Mouse (Mus musculus) myocyte (in vitro differentiated cells): ENCODE data around the gene Gm4553. TPM values are rescaled to one million over a fixed set of nuclear protein-coding genes. Genes with fewer than 3 reads are reported as not detected.
"Not testable (repeated sequence)": the region's sequence is repeated elsewhere in the genome, so short reads cannot be mapped to it uniquely, and the experiment has no call there.

Experiments
- H3K27me3 ChIP-seq: one replicate; pipeline ENCODE4 v1.6.1; 2011; ENCODE audit not compliant: control insufficient read depth, insufficient read depth, insufficient read length
- H3K36me3 ChIP-seq: one replicate; pipeline ENCODE4 v1.6.1; 2011; ENCODE audit not compliant: control insufficient read depth, insufficient read depth
- H3K4me2 ChIP-seq: one replicate; pipeline ENCODE4 v1.6.1; 2011; ENCODE audit warnings: low read depth, control low read depth
- H3K4me3 ChIP-seq: one replicate; pipeline ENCODE4 v1.5.1; 2011; ENCODE audit warnings: mild to moderate bottlenecking, control low read depth, moderate library complexity
- H3K79me2 ChIP-seq: one replicate; pipeline ENCODE4 v1.6.1; 2011; ENCODE audit not compliant: control insufficient read depth, insufficient read depth
- H3ac ChIP-seq: one replicate; pipeline ENCODE4 v1.6.1; 2011; ENCODE audit not compliant: control insufficient read depth, insufficient read length
- CEBPB ChIP-seq: IDR thresholded peaks from 2 replicates; pipeline ENCODE4 v1.6.1; 2011; ENCODE audit warnings: mild to moderate bottlenecking, moderate library complexity; ENCODE audit not compliant: poor library complexity, insufficient read depth, severe bottlenecking
- E2F4 ChIP-seq: IDR thresholded peaks from one replicate; pipeline ENCODE4 v1.6.1; 2011; ENCODE audit warnings: mild to moderate bottlenecking, control low read depth, moderate library complexity; ENCODE audit not compliant: insufficient read depth
- MAX ChIP-seq: IDR thresholded peaks from one replicate; pipeline ENCODE4 v1.6.1; 2011; ENCODE audit warnings: low read depth, mild to moderate bottlenecking, control low read depth
- MYOD1 ChIP-seq, 3 experiments: IDR thresholded peaks; one replicate each; pipeline ENCODE4 v1.6.1; 2011; ENCODE audit warnings: control low read depth in 2 of 3, low read depth in 2 of 3, mild to moderate bottlenecking in 2 of 3, moderate library complexity in 1 of 3; ENCODE audit not compliant: insufficient read length in 2 of 3, control insufficient read depth in 1 of 3
- MYOG ChIP-seq, 3 experiments: IDR thresholded peaks; one replicate each; pipeline ENCODE4 v1.6.1; 2011; ENCODE audit warnings: control low read depth in 2 of 3, low read depth in 2 of 3, mild to moderate bottlenecking in 2 of 3; ENCODE audit not compliant: insufficient read length in 2 of 3, control insufficient read depth in 1 of 3, insufficient read depth in 1 of 3
- POLR2A ChIP-seq: IDR thresholded peaks from one replicate; pipeline ENCODE4 v1.6.1; 2011; ENCODE audit warnings: low read depth, mild to moderate bottlenecking, control low read depth, moderate library complexity; ENCODE audit not compliant: insufficient read length
- POLR2AphosphoS2 ChIP-seq: IDR thresholded peaks from one replicate; pipeline ENCODE4 v1.6.1; 2011; ENCODE audit warnings: low read depth, control low read depth; ENCODE audit not compliant: insufficient read length
- REST ChIP-seq: IDR thresholded peaks from one replicate; pipeline ENCODE4 v1.6.1; 2011; ENCODE audit warnings: mild to moderate bottlenecking, control low read depth, moderate library complexity; ENCODE audit not compliant: insufficient read depth, insufficient read length
- SRF ChIP-seq: IDR thresholded peaks from one replicate; pipeline ENCODE4 v1.6.1; 2011; ENCODE audit warnings: low read depth; ENCODE audit not compliant: control insufficient read depth, insufficient read length
- TCF12 ChIP-seq: IDR thresholded peaks from one replicate; pipeline ENCODE4 v1.6.1; 2011; ENCODE audit warnings: mild to moderate bottlenecking, control low read depth; ENCODE audit not compliant: poor library complexity, insufficient read depth, severe bottlenecking
- TCF3 ChIP-seq: IDR thresholded peaks from one replicate; pipeline ENCODE4 v1.6.1; 2011; ENCODE audit warnings: low read depth, control low read depth; ENCODE audit not compliant: insufficient read length
- USF1 ChIP-seq: IDR thresholded peaks from one replicate; pipeline ENCODE4 v1.6.1; 2011; ENCODE audit warnings: low read depth, mild to moderate bottlenecking, control low read depth, moderate library complexity
- polyA plus RNA-seq: library from polyadenylated mRNA; unstranded; fragments of >200 nt; fragmentation: generic; extraction: Trizol; gene quantifications from one replicate; pipeline ENCODE4 v1.2.1, GENCODE M21; 2012; ENCODE audit warnings: missing spikeins

Gm4553 gene
- polyA plus RNA-seq, 1 experiment, result not detected

DNA sequence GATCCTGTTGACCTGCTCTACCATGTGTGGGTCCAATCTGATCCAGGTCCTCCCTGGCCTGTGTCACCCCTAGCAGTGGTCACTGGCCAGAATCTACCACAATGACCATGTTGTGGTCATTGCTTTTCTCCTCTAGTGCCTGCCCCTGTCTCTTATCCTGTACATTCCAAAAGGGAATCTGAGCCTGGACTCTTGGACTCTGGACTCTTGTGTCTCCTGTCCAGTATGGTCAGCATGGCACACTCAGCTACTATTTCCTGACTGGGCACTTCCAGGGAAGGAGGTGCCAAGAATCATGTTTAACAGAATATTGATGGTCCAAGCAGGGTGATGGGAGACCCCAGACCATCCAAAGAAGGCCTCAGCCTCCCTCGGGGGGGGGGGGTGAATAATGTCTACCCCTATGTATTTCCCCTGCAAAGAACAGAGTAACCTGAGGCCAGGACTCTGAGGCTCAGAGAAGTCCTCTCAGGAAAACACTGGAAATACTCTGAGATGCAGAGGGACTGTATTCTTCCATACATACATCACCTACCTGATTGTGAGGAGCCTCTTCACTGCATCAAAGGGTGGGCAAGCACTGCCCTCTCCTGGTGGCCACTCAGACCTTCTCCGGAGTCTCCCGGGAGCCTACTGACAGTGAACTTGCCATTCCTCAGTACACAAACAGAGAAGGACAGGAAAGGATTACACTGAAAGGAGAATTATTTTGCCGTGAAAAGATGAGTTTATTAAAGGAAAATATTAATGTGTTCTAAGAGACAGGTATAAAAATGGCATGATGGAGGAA, 31.1 kb downstream of the Gm4553 start:
- H3K4me2 ChIP-seq, result no peak overlapping the region
- H3K79me2 ChIP-seq, result no peaks in the 10 kb centered on the region
- peaks cover 14% of the 10 kb centered on the region for H3K27me3 ChIP-seq
- no peak for TF ChIP-seq POLR2AphosphoS2
- TF ChIP-seq TCF3, result no peak
- TF ChIP-seq E2F4, result no peak
- TF ChIP-seq POLR2A, result no peak
- TF ChIP-seq USF1, result no peak
- no peak for TF ChIP-seq MAX
- TF ChIP-seq TCF12, result no peak
- no peak for TF ChIP-seq MYOG (IDR thresholded peaks at IDR 0.05; ENCODE audit: control insufficient read depth in 1 of 3, insufficient read depth in 1 of 3, insufficient read length in 2 of 3, low read depth in 2 of 3)
- no peak for TF ChIP-seq MYOD1 (IDR thresholded peaks at IDR 0.05; ENCODE audit: control insufficient read depth in 1 of 3, insufficient read length in 2 of 3, low read depth in 2 of 3)
- TF ChIP-seq SRF, result no peak
- TF ChIP-seq CEBPB, result no peak
- TF ChIP-seq REST, result no peak
- no peak overlapping the region for H3K4me3 ChIP-seq
- no peak overlapping the region for H3ac ChIP-seq
- H3K36me3 ChIP-seq, result no peaks in the 10 kb centered on the region

DNA sequence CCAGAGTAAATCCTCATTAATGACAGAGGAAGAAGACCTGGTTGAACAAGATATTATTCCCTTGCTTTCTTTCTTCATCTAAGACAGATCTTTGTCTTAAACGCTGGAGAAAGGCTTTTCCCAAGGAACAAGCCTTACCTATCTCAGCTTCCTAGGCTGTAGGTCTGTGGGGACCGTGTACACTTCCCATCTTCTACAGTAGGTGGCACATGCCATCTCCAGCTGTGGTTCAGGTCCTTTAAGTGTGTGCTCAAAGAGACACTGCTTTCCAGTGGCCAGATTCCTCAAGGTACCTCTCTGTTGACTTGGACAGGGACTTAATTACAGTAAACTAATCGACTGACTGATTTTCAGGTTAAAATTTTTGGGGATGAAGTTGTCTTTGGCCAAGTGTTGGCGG, 36.7 kb downstream of the Gm4553 start:
- Histone ChIP-seq H3K4me3 (no peak overlapping the region), H3ac (no peak overlapping the region), H3K27me3 (peaks cover 40% of the 10 kb centered on the region), H3K36me3 (no peaks in the 10 kb centered on the region), H3K4me2 (no peak overlapping the region), H3K79me2 (no peaks in the 10 kb centered on the region)
- no peak for TF ChIP-seq MYOD1 (IDR thresholded peaks at IDR 0.05; ENCODE audit: control insufficient read depth in 1 of 3, insufficient read length in 2 of 3, low read depth in 2 of 3)

DNA sequence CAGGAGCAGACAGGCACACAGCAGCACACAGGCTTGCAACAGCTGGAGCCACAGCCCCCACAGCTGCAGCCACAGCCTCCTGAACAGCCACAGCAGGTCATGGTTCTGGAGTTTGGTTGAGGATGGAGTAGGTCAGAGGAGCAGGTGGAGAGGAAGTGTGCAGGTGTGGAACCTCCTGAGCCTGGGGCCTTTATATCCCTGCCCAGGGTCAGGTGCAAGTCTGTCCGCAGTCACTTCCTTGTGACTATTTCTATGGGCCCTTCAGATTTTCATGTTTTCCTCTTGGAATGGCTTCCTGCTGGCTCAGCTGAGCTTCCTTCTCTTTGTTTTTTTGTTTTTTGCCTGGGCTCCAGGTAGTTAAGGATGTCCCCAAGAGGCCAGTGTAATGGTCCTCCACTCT, 44.9 kb downstream of the Gm4553 start, which contains the start of gene Gm45618:
Gm45618 (minus strand) TSS at position 101 of the 400 bp plus-strand sequence.
- H3K4me3 ChIP-seq, result not testable (repeated sequence)

DNA sequence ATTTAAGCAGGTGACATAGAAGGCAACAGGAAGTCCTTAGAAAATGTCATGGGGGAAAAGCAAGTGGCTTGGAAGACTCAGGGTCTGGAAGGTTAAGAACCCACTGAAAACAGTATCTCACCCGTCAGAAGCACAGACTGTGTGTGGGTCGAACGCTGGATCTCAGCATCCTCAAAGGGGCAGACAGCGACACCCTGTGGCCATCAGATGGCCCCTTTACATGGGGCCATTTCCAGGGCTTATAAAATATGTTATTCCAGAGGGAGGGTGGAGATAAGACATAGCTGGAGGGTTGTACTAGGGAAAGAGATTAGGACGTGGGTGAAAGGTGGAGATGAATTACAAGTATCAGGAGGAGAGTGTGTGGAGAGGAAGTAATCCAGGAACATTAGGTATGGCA, 45.9 kb downstream of the Gm4553 start:
- no peak for TF ChIP-seq REST
- no peak for TF ChIP-seq TCF3
- TF ChIP-seq SRF, result no peak
- no peak for TF ChIP-seq POLR2AphosphoS2
- no peak for TF ChIP-seq MAX
- no peak for TF ChIP-seq E2F4
- TF ChIP-seq MYOG (IDR thresholded peaks at IDR 0.05; ENCODE audit: control insufficient read depth in 1 of 3, insufficient read depth in 1 of 3, insufficient read length in 2 of 3, low read depth in 2 of 3), result no peak
- TF ChIP-seq TCF12, result no peak
- no peak for TF ChIP-seq CEBPB
- Histone ChIP-seq H3K4me3 (no peak overlapping the region), H3K27me3 (peaks cover 32% of the 10 kb centered on the region), H3K79me2 (no peaks in the 10 kb centered on the region), H3K36me3 (no peaks in the 10 kb centered on the region), H3ac (no peak overlapping the region), H3K4me2 (no peak overlapping the region)

More for the DNA sequence above, 44.9 kb downstream of the Gm4553 start, which contains the start of gene Gm45618:
- H3ac ChIP-seq, H3K4me2 ChIP-seq, H3K36me3 ChIP-seq, H3K79me2 ChIP-seq: not testable (repeated sequence)
- peaks cover 40% of the 10 kb centered on the region for H3K27me3 ChIP-seq

Other genes starting within 250 kb of the Gm4553 start
- gene Tollip, start 247.2 kb downstream of the Gm4553 start, polyA plus RNA-seq, result 47.1 TPM
- gene Brsk2, start 216.0 kb downstream of the Gm4553 start, polyA plus RNA-seq, result 0.05 TPM
- 39.2 TPM for gene Mob2, start 104.7 kb downstream of the Gm4553 start, polyA plus RNA-seq
- gene Dusp8, start 69.9 kb downstream of the Gm4553 start, polyA plus RNA-seq, result 9.1 TPM
- not detected for gene Gm45618, start 45.0 kb downstream of the Gm4553 start, polyA plus RNA-seq
- gene Gm39115, start 29.7 kb downstream of the Gm4553 start, polyA plus RNA-seq, result not detected
- not detected for gene Gm45337, start 21.1 kb downstream of the Gm4553 start, polyA plus RNA-seq
- gene Gm29735, start 8.6 kb downstream of the Gm4553 start, polyA plus RNA-seq, result not detected
- not detected for gene Krtap5-2, start 10.3 kb upstream of the Gm4553 start, polyA plus RNA-seq
- gene Gm10153, start 24.6 kb upstream of the Gm4553 start, polyA plus RNA-seq, result not detected
- not detected for gene Krtap5-3, start 35.6 kb upstream of the Gm4553 start, polyA plus RNA-seq
- not detected for gene Gm7579, start 46.1 kb upstream of the Gm4553 start, polyA plus RNA-seq
- not detected for gene Krtap5-5, start 64.2 kb upstream of the Gm4553 start, polyA plus RNA-seq
- gene Gm40460, start 75.3 kb upstream of the Gm4553 start, polyA plus RNA-seq, result not detected
- gene Gm2431, start 92.6 kb upstream of the Gm4553 start, polyA plus RNA-seq, result not detected
- not detected for gene Gm4559, start 108.6 kb upstream of the Gm4553 start, polyA plus RNA-seq
- not detected for gene Krtap5-1, start 131.4 kb upstream of the Gm4553 start, polyA plus RNA-seq
- gene Krtap5-4, start 137.8 kb upstream of the Gm4553 start, polyA plus RNA-seq, result not detected
- gene Ifitm10, start 208.0 kb upstream of the Gm4553 start, polyA plus RNA-seq, result 5.4 TPM
- gene Gm49369, start 216.9 kb upstream of the Gm4553 start, polyA plus RNA-seq, result 0.31 TPM
- gene Ctsd, start 222.3 kb upstream of the Gm4553 start, polyA plus RNA-seq, result 887 TPM